Mouse (Mus musculus): ENCODE results near the gene Tmem245. TPM values are rescaled to one million over a fixed set of nuclear protein-coding genes. Genes with fewer than 3 reads are reported as not detected.

The Tmem245 gene
- total and polyA plus RNA-seq, 3 experiments, result 7.3 to 15.0 (median 7.7) TPM

GRCm38 (mm10) chr4:56953235-56953634 is 6.0 kb upstream of the Tmem245 start:
- TF ChIP-seq USF2 (IDR thresholded peaks at IDR 0.05; ENCODE audit: borderline replicate concordance in 1 of 2, insufficient read depth in 1 of 2, low read depth in 1 of 2, low read length in 2 of 2) (no peak), RAD21 (IDR thresholded peaks at IDR 0.05; ENCODE audit: low read depth, low read length) (no peak), ELF1 (IDR thresholded peaks at IDR 0.05; ENCODE audit: low read depth, low read length) (no peak), KAT2A (conservative IDR thresholded peaks at IDR 0.05; ENCODE audit: low read depth, low read length) (no peak), MEF2A (IDR thresholded peaks at IDR 0.05; ENCODE audit: extremely low read depth, insufficient replicate concordance, low read depth, low read length, poor library complexity, severe bottlenecking) (no peak), MYC (IDR thresholded peaks at IDR 0.05; ENCODE audit: low read depth, low read length) (no peak), E2F4 (IDR thresholded peaks at IDR 0.05; ENCODE audit: borderline replicate concordance, low read depth, low read length) (no peak), SMC3 (IDR thresholded peaks at IDR 0.05; ENCODE audit: low read depth, low read length) (no peak), POLR2A (IDR thresholded peaks at IDR 0.05; ENCODE audit: control insufficient read depth in 1 of 2, insufficient read depth in 1 of 2, low read depth in 1 of 2, low read length in 2 of 2, poor library complexity in 1 of 2) (no peak), MAFK (IDR thresholded peaks at IDR 0.05; ENCODE audit: borderline replicate concordance, low read depth, low read length) (no peak), ZNF384 (IDR thresholded peaks at IDR 0.05; ENCODE audit: low read depth, low read length) (no peak), JUND (IDR thresholded peaks at IDR 0.05; ENCODE audit: low read depth, low read length) (no peak), EP300 (IDR thresholded peaks at IDR 0.05; ENCODE audit: low read depth in 1 of 2, low read length in 2 of 2) (no peak)

GRCm38 (mm10) chr4:56951701-56952100 is 4.5 kb upstream of the Tmem245 start:
- Histone ChIP-seq H3K79me2 (ENCODE audit: control insufficient read depth, insufficient read depth, low read length, poor library complexity) (peaks cover 5% of the 10 kb centered on the region), H3K36me3 (ENCODE audit: control insufficient read depth in 1 of 2, insufficient read depth in 2 of 2, low read length in 2 of 2) (peaks cover 0 to 4% of the 10 kb centered on the region in 2 experiments; a peak in 2 of 4 replicates), H3K9me3 (replicated peaks; ENCODE audit: insufficient read depth, low read length) (no peaks in the 10 kb centered on the region), H3K4me1 (ENCODE audit: control insufficient read depth in 1 of 2, insufficient read depth in 2 of 2, low read length in 2 of 2) (peaks cover 0 to 5% of the 10 kb centered on the region in 2 experiments; a peak in 1 of 4 replicates), H3K9ac (ENCODE audit: control insufficient read depth, low read depth, low read length, poor library complexity, severe bottlenecking) (no peak overlapping the region), H3K27me3 (ENCODE audit: control insufficient read depth in 1 of 2, insufficient read depth in 2 of 2, low read length in 2 of 2) (no peaks in the 10 kb centered on the region), H3K27ac (ENCODE audit: control insufficient read depth, low read depth, low read length) (no peak overlapping the region), H3K4me3 (ENCODE audit: control insufficient read depth in 1 of 2, insufficient read depth in 1 of 2, low read depth in 2 of 2, low read length in 2 of 2) (no peak overlapping the region)
- TF ChIP-seq USF1 (IDR thresholded peaks at IDR 0.05; ENCODE audit: low read depth, low read length) (peak; percentile 43), ETS1 (IDR thresholded peaks at IDR 0.05; ENCODE audit: low read depth, low read length) (no peak), NELFE (IDR thresholded peaks at IDR 0.05; ENCODE audit: low read depth, low read length) (no peak)
- DNase-seq (ENCODE audit: low read depth, low spot score), result no peak

More at GRCm38 (mm10) chr4:56953235-56953634, 6.0 kb upstream of the Tmem245 start:
- DNase-seq (ENCODE audit: low read depth, low spot score), result no peak
- Histone ChIP-seq H3K4me3 (ENCODE audit: control insufficient read depth in 1 of 2, insufficient read depth in 1 of 2, low read depth in 2 of 2, low read length in 2 of 2) (no peak overlapping the region), H3K79me2 (ENCODE audit: control insufficient read depth, insufficient read depth, low read length, poor library complexity) (no peaks in the 10 kb centered on the region), H3K27me3 (ENCODE audit: control insufficient read depth in 1 of 2, insufficient read depth in 2 of 2, low read length in 2 of 2) (0 out of 4 replicates have a peak, but pooled peaks cover 0 to 1% of the 10 kb centered on the region in 2 experiments), H3K36me3 (ENCODE audit: control insufficient read depth in 1 of 2, insufficient read depth in 2 of 2, low read length in 2 of 2) (no peaks in the 10 kb centered on the region; a peak in 2 of 4 replicates), H3K9me3 (replicated peaks; ENCODE audit: insufficient read depth, low read length) (no peaks in the 10 kb centered on the region), H3K4me1 (ENCODE audit: control insufficient read depth in 1 of 2, insufficient read depth in 2 of 2, low read length in 2 of 2) (peaks cover 0 to 5% of the 10 kb centered on the region in 2 experiments; a peak in 1 of 4 replicates), H3K9ac (ENCODE audit: control insufficient read depth, low read depth, low read length, poor library complexity, severe bottlenecking) (no peak overlapping the region), H3K27ac (ENCODE audit: control insufficient read depth, low read depth, low read length) (no peak overlapping the region)
